Mouse (Mus musculus): ENCODE results near the gene Acer3.

Gene Acer3

DNA sequence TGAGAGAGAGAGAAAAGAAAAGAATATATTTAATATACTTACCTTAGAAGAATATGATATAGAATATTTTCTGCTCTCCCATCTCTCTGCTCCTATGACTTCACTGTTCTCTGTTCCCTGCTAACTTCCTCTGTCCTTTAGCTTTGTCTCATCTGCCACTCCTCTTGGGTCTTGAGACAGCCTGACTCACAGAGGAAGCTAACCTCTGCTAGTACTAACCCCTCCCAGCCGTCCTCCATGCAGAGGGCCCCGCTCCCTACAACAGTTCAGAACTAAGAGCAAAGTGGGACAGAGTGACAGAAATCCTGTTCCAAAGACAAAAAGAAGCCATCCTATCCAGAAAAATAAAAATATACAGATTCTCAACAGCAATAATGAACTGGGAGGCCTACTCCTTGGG, at the start of gene Acer3:
Gene Acer3 (minus strand): TSS at position 126 of the 400 bp plus-strand sequence.
- no peak for DNase-seq

GRCm38 (mm10) chr7:98369762-98370369, 48.9 kb upstream of the Acer3 start:
- DNase-seq = no peak

- no peak for DNase-seq
Measured at GRCm38 (mm10) chr7:98361662-98362061, 40.7 kb upstream of the Acer3 start.

DNA sequence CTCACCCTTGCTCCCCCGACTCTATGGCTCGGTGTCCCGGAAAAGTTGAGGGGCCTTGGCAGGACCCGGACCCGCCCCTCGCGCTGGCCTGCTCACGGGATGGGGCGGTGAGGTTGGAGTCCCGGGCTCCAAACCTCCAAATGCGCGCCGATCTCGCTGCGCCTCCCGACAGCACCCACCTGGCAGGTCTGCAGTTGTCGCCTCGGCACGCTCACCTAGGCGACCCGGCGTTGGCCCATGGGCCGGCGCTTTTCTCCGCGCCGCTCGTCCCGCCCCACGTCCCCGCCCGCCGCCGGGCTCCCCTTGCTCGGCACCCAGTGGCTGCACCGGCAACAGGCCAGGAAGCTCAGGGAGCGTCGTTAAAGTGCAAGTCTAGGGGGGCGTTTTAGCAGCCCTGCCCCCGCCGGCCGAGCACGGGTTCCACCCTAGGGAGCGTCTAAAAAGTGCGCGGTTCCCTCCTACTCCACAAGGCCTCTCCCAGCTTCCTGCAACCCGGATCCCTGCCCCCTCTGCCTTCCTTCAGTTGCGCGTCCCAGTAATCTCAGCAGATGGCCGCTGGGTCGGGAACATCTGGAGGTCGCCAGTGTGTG, 40.1 kb upstream of the Acer3 start, which contains the start of gene Tsku:
Gene Tsku (minus strand): TSS at position 266 of the 590 bp plus-strand sequence.
- peak; percentile 32 to 38 for DNase-seq

DNA sequence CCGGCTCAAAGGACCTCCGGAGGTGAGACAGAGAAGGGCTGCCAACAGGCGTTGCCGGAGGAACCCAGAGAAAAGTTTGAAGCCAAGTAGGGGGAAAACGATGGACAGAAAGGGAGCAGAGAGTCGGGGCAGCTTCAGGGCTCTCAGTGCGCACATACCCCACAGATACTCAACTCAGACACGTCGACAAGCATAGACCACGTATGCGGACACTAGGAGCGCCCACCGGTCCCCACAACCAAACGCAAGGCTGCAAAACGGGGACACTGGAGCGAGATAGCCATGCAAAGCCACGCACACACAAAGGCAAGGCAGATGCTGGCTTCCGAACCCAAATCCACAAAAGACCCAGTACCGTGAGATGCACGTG, 39.6 kb upstream of the Acer3 start:
- DNase-seq = no peak

DNA sequence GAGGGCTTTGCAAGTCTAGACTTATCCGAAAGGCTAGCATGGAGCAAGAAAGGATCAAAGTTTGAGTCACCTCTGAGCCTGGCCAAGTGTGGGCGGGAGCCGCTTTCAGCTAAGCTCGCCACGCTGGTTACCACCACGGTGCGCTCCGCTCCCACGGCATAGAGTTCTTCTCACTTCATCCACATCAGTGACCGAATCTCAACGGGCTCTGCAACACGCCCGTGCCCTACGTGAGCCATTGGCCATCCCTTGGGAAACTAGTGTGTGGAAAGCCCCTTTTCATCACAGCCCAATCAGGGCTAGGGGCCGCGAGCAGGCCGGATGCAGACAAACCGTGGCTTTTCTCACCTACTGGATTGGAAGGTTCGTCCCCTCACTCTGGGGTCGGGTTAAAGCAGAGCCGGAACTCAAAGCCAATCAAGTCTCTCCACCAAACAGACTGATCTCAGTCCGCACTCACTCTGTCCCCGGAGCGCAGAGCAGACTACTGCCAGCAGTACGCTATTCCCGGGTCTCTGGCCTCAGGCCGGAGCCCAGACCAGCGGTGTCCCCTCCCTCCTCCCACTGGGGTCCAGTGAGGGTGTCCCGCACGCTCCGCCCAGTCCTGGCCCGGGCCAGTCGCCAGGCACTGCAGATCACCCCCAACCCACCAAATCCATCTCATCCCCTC, 39.1 kb upstream of the Acer3 start:
- DNase-seq = no peak

- no peak for DNase-seq
Measured at GRCm38 (mm10) chr7:98358016-98358415, 37.0 kb upstream of the Acer3 start.

DNA sequence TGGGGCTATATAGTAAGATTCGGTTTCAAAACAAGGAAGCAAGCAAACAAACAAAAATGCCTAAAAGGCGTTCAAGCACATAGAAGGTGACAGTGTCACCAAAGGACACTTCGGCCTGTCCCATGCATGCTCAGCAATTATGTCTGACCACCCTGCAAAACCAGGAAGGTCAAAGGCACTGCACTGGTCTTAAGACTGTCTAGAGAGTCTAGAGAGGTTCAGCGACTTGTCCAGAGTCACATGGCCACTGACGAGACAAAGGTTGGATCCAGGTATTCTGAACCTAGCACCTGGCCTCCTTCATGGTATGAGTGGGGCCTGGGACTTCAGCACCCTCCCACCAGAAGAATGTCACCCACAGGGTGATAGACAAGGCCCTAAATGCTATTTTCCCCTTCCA, 36.3 kb upstream of the Acer3 start:
- no peak for DNase-seq

DNA sequence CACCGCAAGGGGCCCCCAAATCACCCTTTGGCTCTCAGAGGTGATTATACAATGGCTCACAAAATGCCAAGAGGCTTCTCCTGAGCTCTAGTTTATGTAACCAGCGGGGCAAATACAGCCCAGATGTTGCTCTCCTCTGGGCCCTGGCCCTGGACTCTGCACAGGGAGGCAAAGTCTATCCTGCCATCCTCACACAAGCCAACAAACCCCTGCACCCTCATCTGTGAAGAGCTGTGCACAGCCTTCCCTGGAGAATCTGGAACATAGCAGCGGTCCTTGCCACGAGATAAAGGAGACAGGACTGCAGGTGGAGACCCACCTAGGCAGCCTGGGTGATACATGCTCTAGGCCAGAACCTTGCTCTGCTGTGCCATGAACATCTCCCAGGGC, 33.9 kb upstream of the Acer3 start:
- DNase-seq = no peak

DNA sequence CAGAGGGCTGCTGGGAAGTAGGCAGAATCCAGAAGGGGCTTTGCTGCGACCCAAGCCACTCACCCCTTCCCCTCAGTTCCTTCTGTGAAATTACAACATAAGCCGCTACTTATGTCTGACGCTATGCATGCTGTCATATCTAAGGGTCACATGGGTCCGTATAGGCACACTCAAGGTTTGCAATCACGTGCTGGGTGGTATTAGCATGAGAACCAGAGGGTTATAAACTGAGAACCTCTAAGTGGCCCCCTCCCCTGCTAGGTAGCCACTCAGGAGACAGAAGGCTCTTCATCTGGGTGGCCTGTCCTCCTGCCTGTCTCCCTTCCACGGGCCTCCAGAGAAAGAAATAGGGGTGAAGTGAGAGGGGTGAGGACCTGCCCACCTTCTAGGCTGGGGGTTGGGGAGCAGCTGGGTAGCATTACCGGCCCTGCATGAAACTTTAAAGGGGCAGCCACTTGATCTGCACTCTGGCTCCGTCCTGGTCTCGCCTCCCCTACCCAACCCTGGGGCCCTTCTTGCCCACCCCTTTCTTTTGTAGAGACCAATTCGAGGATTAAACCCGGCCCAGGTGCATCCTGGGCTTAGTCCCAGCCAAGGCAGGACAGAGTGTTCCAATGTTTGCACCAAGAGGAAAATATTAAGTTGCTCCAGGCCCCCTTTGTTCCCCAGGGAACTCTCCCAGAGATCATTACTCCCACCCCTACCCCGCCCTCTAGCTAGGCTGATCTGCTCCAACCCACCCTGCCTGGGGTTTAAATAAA, 33.3 kb upstream of the Acer3 start:
- DNase-seq = no peak

DNA sequence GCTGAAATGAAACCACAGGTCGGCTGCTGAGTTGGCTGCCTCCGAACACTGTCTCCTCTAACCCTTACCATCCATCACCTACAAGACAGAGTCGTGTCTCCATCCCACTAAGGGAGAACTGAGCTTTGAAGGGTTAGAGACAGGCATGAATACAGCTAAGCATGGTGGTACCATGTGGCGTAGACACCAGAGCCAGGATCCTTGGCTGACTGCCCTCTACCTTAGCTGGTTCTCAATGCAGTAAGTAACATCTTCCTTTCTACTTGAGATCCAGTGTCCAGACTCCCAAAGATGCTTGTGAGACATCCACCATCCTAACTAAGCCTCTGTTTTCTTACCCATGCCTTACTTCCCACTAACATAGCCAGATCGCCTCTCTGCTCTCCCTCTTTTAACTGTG, 32.6 kb upstream of the Acer3 start:
- DNase-seq = no peak

- no peak for DNase-seq
Measured at GRCm38 (mm10) chr7:98351523-98351922, 30.5 kb upstream of the Acer3 start.

- no peak for DNase-seq
Measured at GRCm38 (mm10) chr7:98349821-98350220, 28.8 kb upstream of the Acer3 start.

DNA sequence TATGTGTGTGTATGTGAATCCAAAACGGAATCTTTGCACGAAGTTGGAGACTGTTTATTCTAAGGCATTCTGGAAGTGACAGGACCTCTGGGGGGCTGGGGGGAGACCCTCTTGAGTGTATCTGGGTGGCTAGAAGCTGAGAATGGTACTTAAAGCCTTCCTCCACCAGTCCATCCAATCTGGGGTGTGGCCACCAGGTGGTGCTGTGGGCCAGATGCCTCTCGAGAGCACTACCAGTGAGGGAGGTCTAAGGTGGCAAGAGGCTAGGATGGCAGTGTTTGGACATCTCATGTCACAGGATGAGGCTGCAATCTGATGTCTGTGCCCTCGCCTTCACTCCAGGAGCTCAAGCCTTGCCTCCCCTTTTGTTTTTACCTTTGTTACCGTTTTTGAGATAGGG, 28.1 kb upstream of the Acer3 start:
- DNase-seq = peak; percentile 43 to 47

DNA sequence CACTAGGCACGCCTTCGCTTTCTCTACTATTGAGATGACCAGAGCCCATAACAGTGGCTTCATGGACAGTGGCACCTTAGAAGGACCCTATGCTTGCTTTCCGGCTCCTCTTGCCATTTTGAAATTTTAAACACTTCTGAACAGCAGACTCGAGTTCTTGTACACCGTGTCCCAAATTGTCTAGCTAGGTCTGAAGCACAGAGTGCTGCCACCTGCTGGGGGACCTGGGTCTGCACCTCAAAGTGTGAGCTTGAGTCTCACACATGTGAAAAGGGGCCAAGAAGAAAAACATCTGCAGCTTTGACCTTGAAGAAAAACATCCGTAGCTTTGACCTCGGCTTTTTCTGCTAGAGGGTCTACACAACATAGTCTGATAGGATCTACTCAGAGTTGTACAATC, 27.0 kb upstream of the Acer3 start:
- DNase-seq = peak in 1 of 2 experiments; percentile 21

GRCm38 (mm10) chr7:98347471-98347870, 26.5 kb upstream of the Acer3 start:
- DNase-seq = no peak

- DNase-seq = no peak
Measured at GRCm38 (mm10) chr7:98345036-98345435, 24.0 kb upstream of the Acer3 start.

DNA sequence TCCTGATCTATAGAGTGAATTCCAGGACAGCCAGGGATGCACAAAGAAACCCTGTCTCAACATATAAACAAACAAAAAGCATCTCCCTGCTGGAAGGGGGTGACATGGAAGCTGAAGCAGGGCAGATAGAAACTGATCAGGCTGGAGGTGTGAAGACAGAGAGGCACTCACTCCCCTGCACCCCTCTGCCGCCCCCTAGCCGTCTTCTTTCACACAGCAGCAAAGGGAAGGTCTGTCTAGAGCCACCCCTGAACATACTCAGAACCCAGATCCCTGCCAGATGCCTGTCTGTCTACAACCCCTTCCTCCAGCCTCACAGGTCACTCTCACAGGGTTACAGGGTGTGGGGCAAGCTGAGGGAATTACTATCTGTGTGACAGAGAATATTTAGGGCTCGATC, 23.4 kb upstream of the Acer3 start:
- DNase-seq = peak; percentile 14 to 29

DNA sequence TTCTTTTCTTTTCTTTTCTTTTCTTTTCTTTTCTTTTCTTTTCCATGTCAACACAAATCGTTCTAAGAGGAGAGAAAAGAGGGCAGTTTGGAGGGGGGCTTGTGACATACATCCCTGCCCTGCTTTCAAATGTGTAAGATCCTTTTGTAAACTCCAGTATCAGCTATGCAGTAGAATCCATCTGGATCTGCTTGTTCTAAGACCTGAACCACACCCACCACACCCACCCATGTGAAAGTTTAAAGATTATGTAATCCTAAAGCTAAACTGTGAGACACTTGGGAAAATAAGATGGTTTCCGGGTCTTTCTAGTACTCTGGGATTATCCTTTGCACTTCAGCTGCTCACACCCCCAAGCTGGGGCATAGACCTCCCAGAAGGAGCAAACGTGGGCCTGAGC, 21.2 kb upstream of the Acer3 start:
- no peak for DNase-seq

- DNase-seq = peak; percentile 62 to 63
Measured at GRCm38 (mm10) chr7:98341475-98341874, 20.5 kb upstream of the Acer3 start.

DNA sequence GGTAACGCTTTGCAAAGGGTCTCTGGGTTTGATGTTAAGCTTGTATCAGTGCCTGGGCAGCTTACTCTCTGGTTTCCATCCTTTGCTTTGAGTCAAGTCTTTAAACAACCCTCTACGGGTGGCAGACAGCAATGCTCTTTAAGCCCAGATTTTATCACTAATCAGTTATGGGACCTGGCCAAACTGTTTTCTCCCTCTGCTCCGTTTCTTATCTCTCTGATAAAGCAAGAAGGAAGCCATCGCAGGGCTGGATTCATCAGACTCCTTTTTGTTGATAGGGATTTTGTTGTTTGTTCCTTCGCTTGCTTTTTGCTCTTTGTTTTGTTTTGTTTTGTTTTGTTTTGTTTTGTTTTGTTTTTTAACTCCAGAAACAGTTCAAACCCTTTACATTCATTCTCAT, 19.3 kb upstream of the Acer3 start:
- DNase-seq = no peak

DNA sequence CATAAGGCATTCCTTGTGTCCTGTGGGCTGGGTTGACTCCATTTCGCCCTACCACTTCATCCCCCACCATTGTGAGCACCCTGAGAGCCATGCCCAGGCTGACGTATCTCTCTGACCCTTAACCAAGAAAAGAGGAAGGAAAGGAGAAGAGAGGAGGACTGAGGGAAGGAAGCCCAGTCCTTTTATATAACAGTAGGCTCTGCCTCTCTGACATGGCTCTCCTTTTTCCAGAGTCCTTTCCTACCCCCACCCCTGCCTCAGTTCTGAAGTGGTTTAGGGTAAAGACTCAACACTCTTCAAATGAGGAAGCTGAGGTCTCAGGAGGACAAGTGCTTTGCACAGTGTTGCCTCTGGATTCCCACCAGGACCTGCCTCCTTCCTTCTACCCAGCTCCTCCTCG, 13.0 kb upstream of the Acer3 start:
- no peak for DNase-seq

DNA sequence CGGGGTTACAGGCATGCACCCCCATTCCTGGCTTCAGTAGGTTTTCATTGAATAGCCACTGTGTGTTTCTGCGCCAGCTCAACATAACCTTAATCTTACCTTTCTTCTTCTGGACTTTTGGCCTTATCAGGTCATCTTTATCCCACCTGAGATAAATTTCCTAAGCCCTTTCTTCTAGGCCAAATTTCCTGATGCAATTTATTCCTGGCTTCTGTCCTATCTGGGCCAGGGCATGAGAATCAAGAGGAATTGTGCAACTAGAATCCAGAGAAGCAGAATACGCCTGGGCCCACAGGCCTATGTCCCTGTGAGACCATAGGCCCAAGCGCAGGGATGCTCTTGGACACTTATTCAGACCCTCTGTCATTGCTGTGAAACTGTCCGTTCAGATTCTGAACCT, 12.5 kb upstream of the Acer3 start:
- no peak for DNase-seq

Data from thymus, adult 18-20 months (tissue).